Mouse (Mus musculus) myocyte (in vitro differentiated cells): ENCODE measurements around the gene Gpr87. TPM values are rescaled to one million over a fixed set of nuclear protein-coding genes. Genes with fewer than 3 reads are reported as not detected.

ENCODE experiments used
- H3K27me3 ChIP-seq: one replicate; pipeline ENCODE4 v1.6.1; 2011; ENCODE audit not compliant: control insufficient read depth, insufficient read depth, insufficient read length
- H3K36me3 ChIP-seq: one replicate; pipeline ENCODE4 v1.6.1; 2011; ENCODE audit not compliant: control insufficient read depth, insufficient read depth
- H3K4me2 ChIP-seq: one replicate; pipeline ENCODE4 v1.6.1; 2011; ENCODE audit warnings: low read depth, control low read depth
- H3K4me3 ChIP-seq: one replicate; pipeline ENCODE4 v1.5.1; 2011; ENCODE audit warnings: mild to moderate bottlenecking, control low read depth, moderate library complexity
- H3K79me2 ChIP-seq: one replicate; pipeline ENCODE4 v1.6.1; 2011; ENCODE audit not compliant: control insufficient read depth, insufficient read depth
- H3ac ChIP-seq: one replicate; pipeline ENCODE4 v1.6.1; 2011; ENCODE audit not compliant: control insufficient read depth, insufficient read length
- CEBPB ChIP-seq: IDR thresholded peaks from 2 replicates; pipeline ENCODE4 v1.6.1; 2011; ENCODE audit warnings: mild to moderate bottlenecking, moderate library complexity; ENCODE audit not compliant: poor library complexity, insufficient read depth, severe bottlenecking
- E2F4 ChIP-seq: IDR thresholded peaks from one replicate; pipeline ENCODE4 v1.6.1; 2011; ENCODE audit warnings: mild to moderate bottlenecking, control low read depth, moderate library complexity; ENCODE audit not compliant: insufficient read depth
- MAX ChIP-seq: IDR thresholded peaks from one replicate; pipeline ENCODE4 v1.6.1; 2011; ENCODE audit warnings: low read depth, mild to moderate bottlenecking, control low read depth
- MYOD1 ChIP-seq, 3 experiments: IDR thresholded peaks; one replicate each; pipeline ENCODE4 v1.6.1; 2011; ENCODE audit warnings: control low read depth in 2 of 3, low read depth in 2 of 3, mild to moderate bottlenecking in 2 of 3, moderate library complexity in 1 of 3; ENCODE audit not compliant: insufficient read length in 2 of 3, control insufficient read depth in 1 of 3
- MYOG ChIP-seq, 3 experiments: IDR thresholded peaks; one replicate each; pipeline ENCODE4 v1.6.1; 2011; ENCODE audit warnings: control low read depth in 2 of 3, low read depth in 2 of 3, mild to moderate bottlenecking in 2 of 3; ENCODE audit not compliant: insufficient read length in 2 of 3, control insufficient read depth in 1 of 3, insufficient read depth in 1 of 3
- POLR2A ChIP-seq: IDR thresholded peaks from one replicate; pipeline ENCODE4 v1.6.1; 2011; ENCODE audit warnings: low read depth, mild to moderate bottlenecking, control low read depth, moderate library complexity; ENCODE audit not compliant: insufficient read length
- POLR2AphosphoS2 ChIP-seq: IDR thresholded peaks from one replicate; pipeline ENCODE4 v1.6.1; 2011; ENCODE audit warnings: low read depth, control low read depth; ENCODE audit not compliant: insufficient read length
- REST ChIP-seq: IDR thresholded peaks from one replicate; pipeline ENCODE4 v1.6.1; 2011; ENCODE audit warnings: mild to moderate bottlenecking, control low read depth, moderate library complexity; ENCODE audit not compliant: insufficient read depth, insufficient read length
- SRF ChIP-seq: IDR thresholded peaks from one replicate; pipeline ENCODE4 v1.6.1; 2011; ENCODE audit warnings: low read depth; ENCODE audit not compliant: control insufficient read depth, insufficient read length
- TCF12 ChIP-seq: IDR thresholded peaks from one replicate; pipeline ENCODE4 v1.6.1; 2011; ENCODE audit warnings: mild to moderate bottlenecking, control low read depth; ENCODE audit not compliant: poor library complexity, insufficient read depth, severe bottlenecking
- TCF3 ChIP-seq: IDR thresholded peaks from one replicate; pipeline ENCODE4 v1.6.1; 2011; ENCODE audit warnings: low read depth, control low read depth; ENCODE audit not compliant: insufficient read length
- USF1 ChIP-seq: IDR thresholded peaks from one replicate; pipeline ENCODE4 v1.6.1; 2011; ENCODE audit warnings: low read depth, mild to moderate bottlenecking, control low read depth, moderate library complexity
- polyA plus RNA-seq: library from polyadenylated mRNA; unstranded; fragments of >200 nt; fragmentation: generic; extraction: Trizol; gene quantifications from one replicate; pipeline ENCODE4 v1.2.1, GENCODE M21; 2012; ENCODE audit warnings: missing spikeins

The Gpr87 gene
- polyA plus RNA-seq, 1 experiment: not detected

DNA sequence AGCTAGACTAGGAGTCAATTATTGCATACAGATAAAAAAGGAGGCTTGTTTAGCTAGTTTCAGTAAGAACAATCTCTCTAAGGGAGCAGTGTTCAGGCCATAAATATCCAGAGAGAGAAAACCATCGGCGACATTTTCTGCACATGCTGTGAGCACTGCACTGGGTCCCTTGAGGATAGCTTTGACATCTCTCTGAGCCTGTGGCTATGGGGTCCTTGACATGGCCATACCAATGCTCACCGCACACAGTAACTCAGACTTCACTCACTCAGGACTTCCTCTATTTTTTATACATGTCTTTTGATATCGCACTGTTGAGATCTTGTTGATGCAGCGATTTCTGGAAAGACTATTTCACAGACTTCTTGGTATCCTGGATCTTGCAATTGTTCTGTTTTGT is 37.9 kb downstream of the Gpr87 start:
- Histone ChIP-seq H3K4me3 (no peak overlapping the region), H3K79me2 (no peaks in the 10 kb centered on the region), H3ac (no peak overlapping the region), H3K36me3 (no peaks in the 10 kb centered on the region), H3K4me2 (no peak overlapping the region), H3K27me3 (no peaks in the 10 kb centered on the region)
- no peak for TF ChIP-seq SRF
- no peak for TF ChIP-seq POLR2AphosphoS2
- no peak for TF ChIP-seq REST
- TF ChIP-seq POLR2A: no peak
- TF ChIP-seq CEBPB: no peak
- no peak for TF ChIP-seq MYOD1 (IDR thresholded peaks at IDR 0.05; ENCODE audit: control insufficient read depth in 1 of 3, insufficient read length in 2 of 3, low read depth in 2 of 3)

DNA sequence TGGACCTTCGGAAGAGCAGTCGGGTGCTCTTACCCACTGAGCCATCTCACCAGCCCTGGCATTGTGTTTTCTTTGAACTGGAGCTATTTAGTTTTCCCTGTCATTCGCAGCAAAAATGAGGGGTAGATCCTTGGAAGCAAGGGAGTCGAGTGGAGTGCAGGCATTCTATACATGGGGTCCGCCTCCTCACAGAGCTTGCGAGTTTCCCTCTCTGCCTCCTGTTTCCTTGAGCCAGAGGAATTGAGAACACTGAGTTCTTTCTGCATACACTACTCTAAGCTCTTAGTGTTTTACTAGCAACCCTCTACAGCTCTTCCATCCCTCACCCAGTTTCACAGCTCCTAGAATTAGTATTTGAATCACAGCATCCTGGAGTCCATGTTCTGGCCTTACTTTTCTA is 39.5 kb downstream of the Gpr87 start:
- Histone ChIP-seq H3K79me2 (no peaks in the 10 kb centered on the region), H3K4me3 (no peak overlapping the region), H3K4me2 (no peak overlapping the region), H3ac (no peak overlapping the region), H3K36me3 (no peaks in the 10 kb centered on the region), H3K27me3 (no peaks in the 10 kb centered on the region)
- TF ChIP-seq REST: no peak
- TF ChIP-seq E2F4: no peak
- no peak for TF ChIP-seq SRF
- TF ChIP-seq USF1: no peak
- no peak for TF ChIP-seq MAX
- no peak for TF ChIP-seq CEBPB
- no peak for TF ChIP-seq TCF12
- TF ChIP-seq POLR2A: no peak
- TF ChIP-seq TCF3: no peak
- TF ChIP-seq MYOG (IDR thresholded peaks at IDR 0.05; ENCODE audit: control insufficient read depth in 1 of 3, insufficient read depth in 1 of 3, insufficient read length in 2 of 3, low read depth in 2 of 3): no peak
- TF ChIP-seq POLR2AphosphoS2: no peak

DNA sequence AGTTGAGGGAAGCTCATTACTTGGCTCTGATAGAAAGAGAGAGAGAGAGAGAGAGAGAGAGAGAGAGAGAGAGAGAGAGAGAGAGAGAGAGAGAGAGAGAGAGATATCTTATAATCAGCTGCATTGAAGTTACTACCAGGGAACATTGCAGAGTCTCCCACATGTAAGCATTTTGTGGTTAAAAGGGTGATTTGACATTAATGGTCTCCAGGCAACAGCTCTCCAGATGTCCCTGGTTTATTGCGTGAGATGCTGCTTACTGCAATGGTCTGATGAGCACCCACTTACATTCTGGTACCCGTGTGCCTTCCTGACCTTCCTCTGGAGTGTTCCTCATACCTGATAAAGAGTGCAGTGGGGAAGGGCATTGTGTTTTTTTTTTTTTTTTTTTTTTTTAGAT is 40.0 kb downstream of the Gpr87 start:
- TF ChIP-seq USF1: no peak
- no peak for TF ChIP-seq MYOG (IDR thresholded peaks at IDR 0.05; ENCODE audit: control insufficient read depth in 1 of 3, insufficient read depth in 1 of 3, insufficient read length in 2 of 3, low read depth in 2 of 3)
- TF ChIP-seq POLR2AphosphoS2: no peak
- TF ChIP-seq POLR2A: no peak
- no peak for TF ChIP-seq MAX
- TF ChIP-seq REST: no peak
- no peak for TF ChIP-seq MYOD1 (IDR thresholded peaks at IDR 0.05; ENCODE audit: control insufficient read depth in 1 of 3, insufficient read length in 2 of 3, low read depth in 2 of 3)
- no peak for TF ChIP-seq CEBPB
- TF ChIP-seq TCF12: no peak
- no peak for TF ChIP-seq SRF
- no peak for TF ChIP-seq E2F4
- TF ChIP-seq TCF3: no peak
- Histone ChIP-seq H3ac (no peak overlapping the region), H3K4me3 (no peak overlapping the region), H3K4me2 (no peak overlapping the region), H3K36me3 (no peaks in the 10 kb centered on the region), H3K79me2 (no peaks in the 10 kb centered on the region), H3K27me3 (no peaks in the 10 kb centered on the region)

DNA sequence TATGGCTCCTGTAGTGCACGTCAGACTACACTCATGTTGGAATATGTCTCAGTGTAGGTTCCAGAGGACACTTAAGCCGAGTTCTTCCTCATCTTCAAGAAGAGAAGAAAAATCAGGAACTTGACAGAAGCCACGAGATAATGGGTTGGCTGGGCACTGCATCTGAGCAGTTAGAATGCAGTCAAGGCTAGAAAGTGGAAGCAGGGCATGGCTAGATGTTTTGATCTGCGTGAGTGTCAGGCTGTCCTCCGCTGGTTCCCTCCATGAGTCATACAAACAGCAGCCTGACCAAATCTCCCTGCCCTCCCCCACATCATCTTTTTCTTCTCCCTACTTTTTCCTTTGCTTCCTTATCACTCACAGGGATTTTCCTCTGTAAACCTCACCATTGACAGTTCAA is 41.5 kb downstream of the Gpr87 start, which contains the start of gene P2ry14:
P2ry14 (minus strand) TSS at position 195 of the 400 bp plus-strand sequence.
- H3K4me3 ChIP-seq: no peak within 1 kb of the TSS
- H3ac ChIP-seq: no peak within 1 kb of the TSS
- H3K4me2 ChIP-seq: no peak within 1 kb of the TSS
- TF ChIP-seq E2F4 (no peak), TCF3 (no peak), REST (no peak), POLR2AphosphoS2 (no peak), MYOG (IDR thresholded peaks at IDR 0.05; ENCODE audit: control insufficient read depth in 1 of 3, insufficient read depth in 1 of 3, insufficient read length in 2 of 3, low read depth in 2 of 3) (no peak), TCF12 (no peak), CEBPB (no peak), MYOD1 (IDR thresholded peaks at IDR 0.05; ENCODE audit: control insufficient read depth in 1 of 3, insufficient read length in 2 of 3, low read depth in 2 of 3) (no peak), POLR2A (no peak)
- H3K36me3 ChIP-seq: no peaks in the 10 kb centered on the region
- no peaks in the 10 kb centered on the region for H3K27me3 ChIP-seq
- H3K79me2 ChIP-seq: no peaks in the 10 kb centered on the region

DNA sequence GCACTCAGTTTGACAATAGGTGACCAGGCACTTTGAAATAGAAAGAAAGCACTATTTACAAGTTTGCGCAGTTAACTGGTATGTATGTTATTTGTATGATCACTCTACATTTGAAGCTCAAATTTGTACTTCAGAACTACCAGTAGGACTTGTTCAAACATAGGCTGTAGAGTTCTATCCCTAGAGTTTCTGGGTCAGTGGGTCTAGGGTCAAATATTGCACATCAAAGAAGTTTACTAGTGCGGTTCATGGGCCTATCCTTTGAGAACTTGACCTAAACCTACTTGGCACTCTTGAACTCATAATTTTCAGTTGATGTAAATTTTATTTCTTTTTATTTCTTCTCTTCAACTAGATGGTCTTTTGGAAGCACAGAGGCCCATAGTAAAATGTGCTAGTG is 44.3 kb downstream of the Gpr87 start:
- TF ChIP-seq MAX (no peak), USF1 (no peak), TCF12 (no peak), MYOD1 (IDR thresholded peaks at IDR 0.05; ENCODE audit: control insufficient read depth in 1 of 3, insufficient read length in 2 of 3, low read depth in 2 of 3) (no peak), TCF3 (no peak), REST (no peak), E2F4 (no peak)
- Histone ChIP-seq H3K36me3 (no peaks in the 10 kb centered on the region), H3K27me3 (no peaks in the 10 kb centered on the region), H3K79me2 (no peaks in the 10 kb centered on the region), H3ac (no peak overlapping the region), H3K4me3 (no peak overlapping the region), H3K4me2 (no peak overlapping the region)
